Mouse (Mus musculus) hindbrain, embryonic 10.5 days (tissue): ENCODE measurements at regions not wholly inside any gene's neighbourhood (a gene's known extent, or its start where the extent isn't known, plus 50 kb on each side); places are given as distances from the start of the nearest gene placed in this dataset.

Experiments
- DNase-seq: peaks from one replicate; pipeline ENCODE4 v3.0.0-alpha.2; 2017; ENCODE audit warnings: low spot score
- H3K27ac ChIP-seq: fragments of 300-500 bp; sonication (generic); 2 replicates; pipeline ENCODE4 v1.5.1; 2016; ENCODE audit warnings: mild to moderate bottlenecking, moderate library complexity
- H3K27me3 ChIP-seq: fragments of 300-500 bp; sonication (generic); 2 replicates; pipeline ENCODE4 v1.6.1; 2016; ENCODE audit warnings: mild to moderate bottlenecking; ENCODE audit not compliant: poor library complexity, insufficient read depth, severe bottlenecking
- H3K36me3 ChIP-seq: fragments of 300-500 bp; sonication (generic); 2 replicates; pipeline ENCODE4 v1.6.1; 2016; ENCODE audit warnings: mild to moderate bottlenecking, moderate library complexity
- H3K4me1 ChIP-seq: fragments of 300-500 bp; sonication (generic); replicated peaks from 2 replicates; pipeline ENCODE4 v1.6.1; 2016; ENCODE audit warnings: mild to moderate bottlenecking
- H3K4me3 ChIP-seq: fragments of 300-500 bp; sonication (generic); 2 replicates; pipeline ENCODE4 v1.5.1; 2016; ENCODE audit warnings: mild to moderate bottlenecking, moderate library complexity
- H3K9me3 ChIP-seq: fragments of 300-500 bp; sonication (generic); 2 replicates; pipeline ENCODE4 v1.6.1; 2016; ENCODE audit warnings: mild to moderate bottlenecking, moderate library complexity
- WGBS: fragments of 180-500 bp; shearing (Covaris S2); methylation state at CpG from one replicate; pipeline ENCODE4 v1.1.7; 2016; 5-methylcytosine and 5-hydroxymethylcytosine counted together

DNA sequence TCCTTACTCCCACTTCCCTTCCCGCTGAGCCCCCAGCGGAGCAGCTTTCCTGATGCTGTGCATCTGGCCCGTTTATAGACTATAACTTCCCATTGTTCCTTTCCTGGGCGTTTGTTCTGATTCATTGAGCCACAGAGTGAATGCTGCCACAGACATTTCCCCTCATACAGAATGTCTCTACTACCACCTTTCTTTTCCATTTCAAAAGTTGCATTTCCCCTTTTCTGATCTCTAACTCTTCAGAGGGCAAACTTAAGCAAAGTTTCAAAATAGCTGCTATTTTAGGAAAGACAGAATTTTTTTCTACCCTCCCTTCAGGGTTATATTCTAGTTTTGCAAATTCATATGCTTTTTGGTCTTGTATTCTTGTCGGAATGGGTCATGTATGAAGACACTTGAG, 128.3 kb upstream of the Tas2r119 start:
- H3K4me1 ChIP-seq: peaks cover 5% of the 10 kb centered on the region
- no peaks in the 10 kb centered on the region for H3K27me3 ChIP-seq
- no peaks in the 10 kb centered on the region for H3K9me3 ChIP-seq
- no peaks in the 10 kb centered on the region for H3K36me3 ChIP-seq
- no peak for DNase-seq
- no peak overlapping the region for H3K4me3 ChIP-seq
- H3K27ac ChIP-seq: no peak overlapping the region
- 38% methylated on average over 5 of the region's 5 CpGs for WGBS

GRCm38 (mm10) chr15:32061573-32061972, 115.5 kb upstream of the Tas2r119 start:
- Histone ChIP-seq H3K36me3 (no peaks in the 10 kb centered on the region), H3K4me3 (no peak overlapping the region), H3K27me3 (no peaks in the 10 kb centered on the region), H3K27ac (no peak overlapping the region), H3K9me3 (no peaks in the 10 kb centered on the region), H3K4me1 (no peaks in the 10 kb centered on the region)
- WGBS: 88% methylated on average over 4 of the region's 4 CpGs
- no peak for DNase-seq

DNA sequence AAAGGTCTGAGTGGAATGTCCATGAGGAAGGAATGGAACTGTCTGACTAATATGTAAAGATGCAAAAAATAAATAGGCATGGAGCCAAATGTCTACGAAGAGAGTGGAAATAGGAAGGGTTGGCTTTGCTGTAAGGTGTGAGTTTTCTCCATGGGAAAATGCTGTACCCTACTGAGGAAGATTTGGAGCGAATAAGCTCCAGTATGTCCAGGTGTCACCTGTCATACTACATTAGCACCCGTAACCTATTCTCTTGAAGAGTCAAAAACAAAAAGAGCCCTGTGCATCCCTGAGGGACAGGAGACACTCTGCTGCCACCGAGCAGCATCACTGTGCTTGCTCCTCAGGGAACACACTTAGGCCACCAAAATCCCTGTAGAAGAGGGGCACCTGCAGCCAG, 95.0 kb upstream of the Tas2r119 start:
- 88% methylated on average over 4 of the region's 4 CpGs for WGBS
- no peak for DNase-seq
- H3K27me3 ChIP-seq: no peaks in the 10 kb centered on the region
- H3K4me1 ChIP-seq: no peaks in the 10 kb centered on the region
- no peaks in the 10 kb centered on the region for H3K36me3 ChIP-seq
- H3K9me3 ChIP-seq: no peaks in the 10 kb centered on the region
- H3K4me3 ChIP-seq: no peak overlapping the region
- H3K27ac ChIP-seq: no peak overlapping the region

DNA sequence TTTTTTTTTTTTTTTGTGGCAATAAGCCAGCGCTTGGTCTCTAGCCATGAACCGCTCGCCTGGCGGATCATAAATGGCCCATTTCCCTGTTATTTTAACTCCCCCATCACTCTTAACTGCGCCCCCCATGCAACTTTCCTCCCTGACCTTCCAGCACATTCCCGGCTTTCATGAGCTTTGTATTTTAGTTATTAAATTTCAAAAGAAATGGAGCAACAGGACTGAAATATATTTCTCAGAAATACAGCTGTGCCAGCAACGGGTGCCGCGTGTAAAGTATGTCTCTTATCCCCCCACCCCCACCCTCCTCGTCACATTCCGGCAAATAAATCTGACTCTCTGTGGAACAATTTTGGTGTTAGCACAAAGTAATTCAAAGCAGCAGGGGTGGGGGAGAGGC, 83.2 kb upstream of the Tas2r119 start:
- Histone ChIP-seq H3K4me1 (no peaks in the 10 kb centered on the region), H3K36me3 (no peaks in the 10 kb centered on the region), H3K27me3 (no peaks in the 10 kb centered on the region), H3K4me3 (no peak overlapping the region), H3K27ac (no peak overlapping the region), H3K9me3 (no peaks in the 10 kb centered on the region)
- no peak for DNase-seq
- 85% methylated on average over 11 of the region's 11 CpGs for WGBS

DNA sequence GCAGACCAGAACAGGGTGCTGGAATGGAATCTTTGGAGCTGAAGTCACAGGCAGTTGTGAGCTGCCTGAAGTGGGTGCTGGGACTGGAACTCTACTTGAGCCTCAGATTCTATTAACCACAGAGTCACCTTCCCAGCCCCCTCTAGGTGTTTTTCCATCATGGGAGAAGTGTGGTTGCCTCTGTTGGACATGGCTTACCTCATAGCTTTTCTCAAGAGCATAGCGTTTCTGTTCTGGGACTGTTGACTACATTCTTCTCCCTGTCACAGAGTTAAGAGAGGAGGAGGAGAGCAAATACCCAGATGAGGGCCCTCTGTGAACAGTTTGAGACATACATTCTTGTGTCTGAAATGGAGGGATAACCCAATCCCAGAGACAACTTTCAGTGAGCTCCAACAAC, 81.5 kb upstream of the Tas2r119 start:
- no peak overlapping the region for H3K4me3 ChIP-seq
- H3K36me3 ChIP-seq: no peaks in the 10 kb centered on the region
- H3K4me1 ChIP-seq: no peaks in the 10 kb centered on the region
- no peaks in the 10 kb centered on the region for H3K9me3 ChIP-seq
- no peak for DNase-seq
- no peaks in the 10 kb centered on the region for H3K27me3 ChIP-seq
- H3K27ac ChIP-seq: no peak overlapping the region
- 93% methylated on average over 1 of the region's 1 CpGs for WGBS

DNA sequence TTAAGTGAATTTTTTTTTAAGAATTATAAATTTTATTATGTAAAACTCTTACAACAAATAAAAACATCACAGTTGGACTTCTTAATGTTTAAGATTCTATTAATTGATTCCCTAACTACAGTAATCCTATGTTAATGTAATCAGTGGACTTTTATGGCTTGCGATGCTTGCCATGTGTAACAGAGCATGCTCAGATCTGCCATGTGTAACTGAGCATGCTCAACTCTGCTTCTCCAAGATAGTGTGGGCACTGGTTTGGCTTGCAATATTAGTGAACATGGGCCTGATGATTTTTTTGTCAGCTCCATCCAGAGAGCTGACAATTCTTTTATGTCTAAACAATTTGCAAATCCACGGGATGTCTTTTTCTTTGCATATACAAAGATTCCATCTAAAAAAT, 66.4 kb upstream of the Tas2r119 start:
- 93% methylated on average over 2 of the region's 2 CpGs for WGBS
- no peak overlapping the region for H3K27ac ChIP-seq

More for the DNA sequence above, 66.4 kb upstream of the Tas2r119 start:
- DNase-seq: no peak
- no peak overlapping the region for H3K4me3 ChIP-seq
- H3K9me3 ChIP-seq: no peaks in the 10 kb centered on the region
- H3K36me3 ChIP-seq: no peaks in the 10 kb centered on the region
- H3K27me3 ChIP-seq: no peaks in the 10 kb centered on the region
- H3K4me1 ChIP-seq: no peaks in the 10 kb centered on the region
